Mouse (Mus musculus) limb, embryonic 14.5 days (tissue): ENCODE data around the gene Fbxo31. TPM values are rescaled to one million over a fixed set of nuclear protein-coding genes. Genes with fewer than 3 reads are reported as not detected.

Experiments
- ATAC-seq: fragments of 200-750 bp; cut with Nextera tagmentation; 2 replicates; pipeline ENCODE4 v1.8.0; 2017; ENCODE audit warnings: low read depth, moderate number of reproducible peaks, moderate TSS enrichment; ENCODE audit not compliant: low FRiP score
- DNase-seq: peaks from one replicate; pipeline ENCODE4 v3.0.0-alpha.2; 2015; ENCODE audit warnings: low spot score
- H3K27ac ChIP-seq: fragments of 300-500 bp; sonication (generic); replicated peaks from 2 replicates; pipeline ENCODE4 v1.5.1; 2014; ENCODE audit warnings: low read depth, mild to moderate bottlenecking, low read length, moderate library complexity, mixed read lengths
- H3K27me3 ChIP-seq: fragments of 300-500 bp; sonication (generic); 2 replicates; pipeline ENCODE4 v1.6.1; 2014; ENCODE audit warnings: low read length, mixed read lengths; ENCODE audit not compliant: control insufficient read depth, insufficient read depth
- H3K36me3 ChIP-seq: fragments of 300-500 bp; sonication (generic); 2 replicates; pipeline ENCODE4 v1.6.1; 2014; ENCODE audit warnings: mild to moderate bottlenecking, low read length, moderate library complexity, mixed read lengths; ENCODE audit not compliant: control insufficient read depth, insufficient read depth
- H3K4me1 ChIP-seq: fragments of 300-500 bp; sonication (generic); 2 replicates; pipeline ENCODE4 v1.6.1; 2014; ENCODE audit warnings: antibody characterized with exemption, low read length, mixed read lengths; ENCODE audit not compliant: control insufficient read depth, insufficient read depth
- H3K4me2 ChIP-seq: fragments of 300-500 bp; sonication (generic); replicated peaks from 2 replicates; pipeline ENCODE4 v1.6.1; 2014; ENCODE audit warnings: low read depth, mild to moderate bottlenecking, low read length, moderate library complexity; ENCODE audit not compliant: severe bottlenecking
- H3K4me3 ChIP-seq: fragments of 300-500 bp; sonication (generic); replicated peaks from 2 replicates; pipeline ENCODE4 v1.5.1; 2014; ENCODE audit warnings: low read length
- H3K9ac ChIP-seq: fragments of 300-500 bp; sonication (generic); 2 replicates; pipeline ENCODE4 v1.6.1; 2014; ENCODE audit warnings: mild to moderate bottlenecking, low read depth, low read length, moderate library complexity; ENCODE audit not compliant: severe bottlenecking
- H3K9me3 ChIP-seq: fragments of 300-500 bp; sonication (generic); 2 replicates; pipeline ENCODE4 v1.6.1; 2016; ENCODE audit warnings: low read length; ENCODE audit not compliant: control insufficient read depth
- POLR2A ChIP-seq: fragments of 200-500 bp; IDR thresholded peaks from 2 replicates; pipeline ENCODE4 v1.8.0; 2012; ENCODE audit warnings: inconsistent platforms, mild to moderate bottlenecking, moderate library complexity, borderline replicate concordance; ENCODE audit not compliant: insufficient read depth, insufficient read length; ENCODE audit errors: extremely low read depth
- WGBS: fragments of 180-500 bp; shearing (Covaris S2); extraction: QIAGEN DNeasy Blood & Tissue Kit; methylation state at CpG from one replicate; pipeline ENCODE4 v1.1.7; 2014; 5-methylcytosine and 5-hydroxymethylcytosine counted together
- polyA plus RNA-seq, 2 experiments: library from polyadenylated mRNA; depleted of rRNA in 1 of 2; stranded (reverse) in 1 of 2; unstranded in 1 of 2; fragments of >200 nt; fragmentation: Nextera tagmentation in 1 of 2; extraction: Ambion mirVana in 1 of 2; gene quantifications; 2 replicates each; pipeline versions ENCODE4 v1.2.1 to v1.2.3; 2012 to 2014

The Fbxo31 gene
- polyA plus RNA-seq, 2 experiments: 19.1 to 21.5 TPM

DNA sequence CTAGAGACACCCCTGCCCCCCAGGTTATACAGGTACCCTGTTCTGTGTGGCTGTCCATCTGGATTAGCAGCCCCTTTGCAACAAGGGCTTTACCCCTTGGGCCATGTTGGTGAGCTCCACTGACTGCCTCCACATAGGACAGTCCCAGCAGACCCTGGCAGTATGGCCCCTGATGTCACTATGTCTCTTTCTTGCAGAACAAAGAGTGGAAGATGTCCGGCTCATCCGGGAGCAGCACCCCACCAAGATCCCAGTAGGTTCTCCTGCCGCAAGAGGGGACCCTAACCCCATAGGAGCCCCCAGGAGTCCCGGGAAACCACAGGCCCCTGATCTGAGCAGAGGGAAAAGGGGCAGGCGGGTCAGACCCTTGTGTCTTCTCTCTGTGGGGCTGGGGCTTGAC, 14.7 kb upstream of the Fbxo31 start:
- no peak for TF ChIP-seq POLR2A
- WGBS: 96% methylated on average over 5 of the region's 5 CpGs

DNA sequence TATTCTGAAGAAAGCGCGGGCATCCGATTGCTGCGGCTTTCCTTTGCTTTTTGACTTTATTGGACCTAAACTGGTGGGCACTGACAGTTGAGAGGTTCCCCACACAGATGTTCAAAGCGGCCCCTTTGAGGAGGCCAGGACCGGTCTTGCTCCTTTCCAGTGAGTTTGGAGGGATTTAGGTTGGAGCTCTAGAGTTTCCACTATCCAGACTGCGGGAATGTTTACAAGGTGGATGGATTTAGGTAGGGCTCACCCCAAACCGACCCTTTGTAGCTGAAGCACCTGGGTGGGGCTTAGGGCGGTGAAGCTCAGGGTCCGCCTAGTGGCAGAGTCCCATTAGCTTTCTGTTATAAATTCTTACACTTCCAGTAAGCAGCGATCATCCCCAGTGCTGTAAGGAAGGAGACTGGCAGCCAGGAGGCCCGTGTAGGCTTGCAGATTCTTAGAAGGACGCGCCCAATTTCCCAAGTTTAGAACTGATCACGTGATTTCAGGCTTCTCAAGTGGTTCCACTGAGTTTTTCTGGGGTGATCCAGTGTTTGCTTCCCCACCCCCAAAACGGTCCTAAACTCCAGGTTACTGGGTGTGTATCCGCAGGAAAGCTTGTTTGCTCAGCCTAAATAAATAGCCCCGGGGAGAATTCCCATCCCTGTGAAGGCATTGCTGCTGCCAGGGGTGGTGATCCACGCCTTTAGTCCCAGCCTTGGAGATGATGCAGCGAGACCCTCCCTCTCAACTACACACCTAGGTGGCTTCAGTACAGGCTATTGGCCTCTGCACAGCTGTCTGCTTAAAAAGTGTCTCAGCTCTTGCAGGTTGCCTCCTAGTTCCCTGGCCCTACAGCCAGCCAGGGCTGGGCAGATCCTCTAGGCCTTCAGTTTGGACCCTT, 12.8 kb upstream of the Fbxo31 start:
- Histone ChIP-seq H3K27ac (peak overlapping the region; percentile 73; the same call in 1 of the 2 replicates), H3K36me3 (peaks cover 23% of the 10 kb centered on the region), H3K4me2 (peak overlapping the region; percentile 93), H3K27me3 (no peaks in the 10 kb centered on the region), H3K9ac (peak overlapping the region; percentile 89), H3K9me3 (no peaks in the 10 kb centered on the region), H3K4me3 (peak overlapping the region; percentile 86), H3K4me1 (peaks cover 11% of the 10 kb centered on the region)
- 12% methylated on average over 20 of the region's 20 CpGs for WGBS
- no peak for TF ChIP-seq POLR2A
- DNase-seq (peak; percentile 67), ATAC-seq (no peak)

More for the DNA sequence above, 14.7 kb upstream of the Fbxo31 start:
- Histone ChIP-seq H3K27ac (no peak overlapping the region), H3K9me3 (no peaks in the 10 kb centered on the region), H3K36me3 (peaks cover 38% of the 10 kb centered on the region), H3K27me3 (no peaks in the 10 kb centered on the region), H3K9ac (no peak overlapping the region), H3K4me1 (peaks cover 11% of the 10 kb centered on the region), H3K4me3 (no peak overlapping the region), H3K4me2 (no peak overlapping the region)
- DNase-seq (no peak), ATAC-seq (no peak)

DNA sequence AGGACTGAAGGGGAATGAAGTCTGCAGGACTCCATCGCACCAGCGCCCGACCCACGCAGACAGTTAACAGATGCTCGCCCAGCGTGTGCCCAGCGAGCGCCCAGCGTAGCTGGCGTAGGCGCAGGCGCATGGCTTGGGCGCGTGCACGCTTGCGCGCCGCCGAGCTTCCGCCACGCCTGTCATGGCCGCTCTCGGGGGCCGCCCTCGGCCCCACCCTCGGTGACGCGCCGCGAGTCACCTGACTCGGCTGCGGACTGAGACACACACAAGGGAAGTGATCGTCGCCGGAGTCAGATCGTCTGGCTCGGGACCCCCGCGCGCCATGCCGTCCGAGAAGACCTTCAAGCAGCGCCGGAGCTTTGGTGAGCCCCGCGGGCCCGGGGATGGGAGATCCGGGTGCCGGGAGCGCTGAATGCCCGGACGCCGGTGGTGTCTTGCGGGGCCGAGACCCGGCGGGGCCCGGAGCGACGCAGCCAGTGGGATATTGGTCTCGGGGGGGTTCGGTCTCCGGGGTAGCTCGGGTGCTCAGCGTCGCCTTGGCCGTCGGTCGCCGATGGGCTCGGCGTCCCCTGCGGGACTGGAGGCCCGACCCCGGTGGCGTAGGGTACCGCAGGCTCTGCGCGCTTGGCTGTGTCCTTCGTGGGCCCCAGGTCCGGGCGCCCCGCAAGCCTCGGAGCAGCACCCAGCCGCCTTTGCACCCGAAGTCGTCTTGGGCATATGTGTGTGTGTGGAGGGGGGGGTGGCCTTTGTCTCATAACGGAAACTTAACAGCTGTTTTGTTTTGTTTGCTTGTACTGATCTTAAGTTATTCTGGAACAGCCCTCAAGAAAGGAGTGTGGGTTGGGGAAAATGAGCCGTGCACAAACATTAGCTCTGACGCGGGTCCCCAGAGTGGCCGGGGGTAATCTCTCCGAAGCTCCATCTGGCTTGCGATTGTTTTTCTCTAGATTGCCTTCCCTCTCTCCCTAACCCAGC, 11.9 kb upstream of the Fbxo31 start, which contains the start of gene Map1lc3b:
TSS of gene Map1lc3b (plus strand) at position 159 of the 975 bp plus-strand sequence.
- H3K36me3 ChIP-seq: peaks cover 19% of the 10 kb centered on the region
- ATAC-seq (peak; percentile 88), DNase-seq (peak; percentile 94)
- peak within 1 kb of the TSS; percentile 89 for H3K9ac ChIP-seq
- peak within 1 kb of the TSS; percentile 73 for H3K27ac ChIP-seq
- under 1% methylated on average over 81 of the region's 94 CpGs for WGBS
- peak within 1 kb of the TSS; percentile 93 for H3K4me2 ChIP-seq
- no peaks in the 10 kb centered on the region for H3K9me3 ChIP-seq
- H3K27me3 ChIP-seq: no peaks in the 10 kb centered on the region
- peak within 1 kb of the TSS; percentile 86 for H3K4me3 ChIP-seq
- peak; percentile 86; the same call in 1 of the 2 replicates for TF ChIP-seq POLR2A
- peaks cover 11% of the 10 kb centered on the region for H3K4me1 ChIP-seq

DNA sequence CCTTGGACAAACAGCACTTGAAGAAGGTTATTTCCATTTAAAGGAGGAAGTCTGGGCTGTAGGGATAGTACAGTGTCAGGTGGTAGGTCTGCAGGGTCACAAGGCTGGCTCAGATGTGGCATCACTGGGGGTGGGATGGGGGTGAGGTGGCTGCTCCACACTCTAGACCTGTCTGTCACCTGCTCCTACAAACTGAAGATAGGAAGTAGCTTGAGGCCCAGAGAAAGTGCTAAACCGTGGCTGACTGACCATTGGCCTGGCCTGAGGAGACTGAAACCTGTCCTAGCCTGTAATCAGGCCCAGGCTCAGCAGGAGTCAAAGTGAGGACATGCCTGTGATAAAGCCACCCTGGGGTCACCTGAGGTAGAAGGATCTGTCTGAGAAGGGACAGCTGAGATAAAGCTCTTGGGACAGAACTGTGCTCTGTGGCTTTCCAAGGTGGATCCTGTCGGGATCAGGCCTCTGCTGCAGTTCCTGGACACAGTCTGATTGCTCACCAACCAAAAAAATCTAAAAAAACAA, 10.7 kb upstream of the Fbxo31 start:
- H3K4me1 ChIP-seq: peaks cover 17% of the 10 kb centered on the region
- H3K27me3 ChIP-seq: no peaks in the 10 kb centered on the region
- no peak for TF ChIP-seq POLR2A
- DNase-seq (no peak), ATAC-seq (no peak)
- H3K4me2 ChIP-seq: no peak overlapping the region
- H3K27ac ChIP-seq: no peak overlapping the region
- peaks cover 10% of the 10 kb centered on the region for H3K36me3 ChIP-seq
- no peak overlapping the region for H3K9ac ChIP-seq
- H3K9me3 ChIP-seq: no peaks in the 10 kb centered on the region
- 57% methylated on average over 2 of the region's 2 CpGs for WGBS
- no peak overlapping the region for H3K4me3 ChIP-seq

DNA sequence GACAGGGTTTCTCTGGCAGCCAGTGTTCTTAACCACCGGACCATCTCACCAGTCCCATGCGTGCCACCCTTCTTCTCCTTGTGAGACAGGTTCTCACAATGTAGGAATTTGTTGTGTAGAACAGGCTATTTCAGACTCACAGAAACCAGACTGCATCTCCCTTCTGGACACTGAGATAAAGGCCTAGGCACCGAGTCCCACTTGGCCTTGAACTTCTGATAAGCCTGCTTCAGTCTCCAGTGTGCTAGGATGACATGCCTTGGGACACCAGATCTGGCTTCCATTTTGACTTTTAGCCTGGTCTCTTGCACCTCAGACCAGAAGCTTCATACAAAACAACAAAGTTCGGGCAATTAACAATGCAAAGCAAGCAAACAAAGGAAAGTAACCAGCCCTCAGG, 10.1 kb upstream of the Fbxo31 start:
- H3K27ac ChIP-seq: no peak overlapping the region
- H3K27me3 ChIP-seq: no peaks in the 10 kb centered on the region
- 95% methylated on average over 4 of the region's 4 CpGs for WGBS
- no peak overlapping the region for H3K4me3 ChIP-seq
- peaks cover 17% of the 10 kb centered on the region for H3K4me1 ChIP-seq
- H3K4me2 ChIP-seq: no peak overlapping the region
- no peak for TF ChIP-seq POLR2A
- DNase-seq: no peak
- H3K9me3 ChIP-seq: no peaks in the 10 kb centered on the region
- peaks cover 5% of the 10 kb centered on the region for H3K36me3 ChIP-seq
- no peak for ATAC-seq
- no peak overlapping the region for H3K9ac ChIP-seq
